Mouse (Mus musculus): Measurements from ENCODE around the gene Tns1. TPM values are rescaled to one million over a fixed set of nuclear protein-coding genes. Genes with fewer than 3 reads are reported as not detected.
A peak's percentile ranks its signal among the peaks of the same experiment; 100 is the strongest.

Gene Tns1
- polyA plus RNA-seq, 1 experiment from 2014 or later = 11.3 TPM

DNA sequence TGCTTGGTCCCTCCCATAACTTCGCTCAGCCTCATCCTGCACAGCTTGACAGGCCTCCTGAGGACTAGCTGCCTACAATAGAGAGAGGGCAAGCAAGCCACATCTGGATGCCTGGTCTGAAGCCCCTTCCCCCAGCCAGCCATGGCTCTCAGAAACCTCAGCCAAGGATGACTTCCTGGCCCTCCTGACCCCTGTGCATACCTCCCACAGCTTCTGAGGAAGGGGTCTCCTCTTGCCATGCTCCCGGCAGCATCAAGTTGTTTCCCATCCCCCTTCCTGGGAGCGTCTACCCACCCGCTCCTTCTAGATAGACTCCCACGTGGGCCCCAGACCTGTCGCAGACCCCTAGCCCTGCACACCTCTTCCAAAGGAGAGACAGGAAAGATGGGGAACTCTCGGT, 33.9 kb downstream of the Tns1 start:
- H3K4me2 ChIP-seq (ENCODE audit: low read depth, low read length) = peak overlapping the region; percentile 14; the same call in 1 of the 2 replicates

DNA sequence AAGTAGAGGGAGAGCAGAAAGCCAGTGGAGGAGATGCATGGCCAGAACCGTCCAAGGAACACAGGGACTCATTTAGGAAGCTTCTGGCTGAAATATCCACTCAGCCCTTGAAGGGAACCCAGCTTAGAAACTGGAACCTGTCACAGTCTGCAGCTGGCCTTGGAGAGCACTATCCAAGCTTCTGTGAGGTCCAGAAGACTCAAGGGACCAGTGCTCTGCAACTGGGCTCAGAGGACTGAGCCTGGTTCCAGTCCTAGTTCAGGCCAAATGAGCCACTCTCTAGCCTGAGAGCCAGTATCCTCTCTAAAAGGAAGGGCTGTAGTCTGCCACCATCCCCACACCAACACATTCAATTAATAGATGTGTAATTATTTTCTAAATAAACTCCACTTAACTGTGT, 35.7 kb downstream of the Tns1 start:
- no peak for ATAC-seq (ENCODE audit: low read depth)
- WGBS = 78% methylated on average over 1 of the region's 1 CpGs
- Histone ChIP-seq H3K9me3 (ENCODE audit: control insufficient read depth, low read length) (no peaks in the 10 kb centered on the region), H3K27ac (ENCODE audit: low read depth, low read length) (no peak overlapping the region), H3K27me3 (ENCODE audit: control insufficient read depth, insufficient read depth, low read length) (no peaks in the 10 kb centered on the region), H3K4me2 (ENCODE audit: low read depth, low read length) (no peak overlapping the region), H3K4me1 (ENCODE audit: control insufficient read depth, insufficient read depth, low read length) (0 out of 2 replicates have a peak, but pooled peaks cover 3% of the 10 kb centered on the region), H3K9ac (replicated peaks; ENCODE audit: low read depth, low read length) (no peak overlapping the region), H3K4me3 (ENCODE audit: low read depth, low read length) (no peak overlapping the region), H3K36me3 (ENCODE audit: control insufficient read depth, insufficient read depth, low read length) (no peaks in the 10 kb centered on the region)

More for the DNA sequence above, 33.9 kb downstream of the Tns1 start:
- H3K4me3 ChIP-seq (ENCODE audit: low read depth, low read length) = no peak overlapping the region; the same call in 1 of the 2 replicates
- no peak overlapping the region for H3K9ac ChIP-seq (replicated peaks; ENCODE audit: low read depth, low read length)
- no peaks in the 10 kb centered on the region for H3K27me3 ChIP-seq (ENCODE audit: control insufficient read depth, insufficient read depth, low read length)
- no peaks in the 10 kb centered on the region for H3K36me3 ChIP-seq (ENCODE audit: control insufficient read depth, insufficient read depth, low read length)
- no peaks in the 10 kb centered on the region for H3K9me3 ChIP-seq (ENCODE audit: control insufficient read depth, low read length)
- WGBS = 68% methylated on average over 7 of the region's 7 CpGs
- H3K4me1 ChIP-seq (ENCODE audit: control insufficient read depth, insufficient read depth, low read length) = peaks cover 7% of the 10 kb centered on the region; the same call in 1 of the 2 replicates
- no peak overlapping the region for H3K27ac ChIP-seq (ENCODE audit: low read depth, low read length)
- no peak for ATAC-seq (ENCODE audit: low read depth)

DNA sequence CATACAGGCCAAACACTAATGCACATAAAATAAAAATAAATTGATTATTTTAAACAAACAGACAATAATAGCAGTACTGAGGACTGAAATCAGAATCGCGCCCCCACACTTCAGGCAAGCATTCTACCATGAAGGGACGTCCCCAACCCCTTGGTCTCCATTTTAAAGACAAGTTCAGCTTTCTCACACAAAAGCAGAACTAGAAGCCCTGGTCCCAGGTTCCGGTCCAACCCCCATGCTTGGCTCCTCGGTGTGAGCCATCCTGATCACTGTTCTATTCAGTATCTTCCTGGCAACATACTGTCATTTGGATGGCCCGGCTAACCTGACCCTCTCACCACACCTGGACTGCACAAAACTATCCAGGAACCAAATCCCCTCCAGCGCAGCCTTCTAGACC, 38.7 kb downstream of the Tns1 start:
- no peak for ATAC-seq (ENCODE audit: low read depth)
- WGBS = 90% methylated on average over 7 of the region's 7 CpGs

DNA sequence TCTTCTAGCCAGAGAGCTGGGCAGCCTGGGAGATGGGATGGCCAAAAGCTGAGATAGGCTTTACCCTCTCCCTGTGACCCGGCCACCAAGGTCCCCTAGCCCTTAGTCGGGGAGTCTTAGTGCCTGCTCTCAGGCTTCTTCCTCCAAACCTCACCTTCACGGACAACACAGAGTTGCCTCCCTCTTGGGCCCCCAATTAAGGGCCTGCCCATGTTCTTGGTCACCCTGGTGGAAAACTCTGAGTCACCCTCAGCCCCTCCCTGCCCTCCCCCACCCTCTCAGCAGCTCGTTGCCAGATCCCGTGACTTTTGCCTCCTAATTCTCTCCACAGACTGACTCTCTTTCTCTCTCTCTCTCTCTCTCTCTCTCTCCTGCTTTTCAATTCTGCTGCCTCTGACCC, 39.5 kb downstream of the Tns1 start:
- H3K4me2 ChIP-seq (ENCODE audit: low read depth, low read length) = no peak overlapping the region
- no peaks in the 10 kb centered on the region for H3K36me3 ChIP-seq (ENCODE audit: control insufficient read depth, insufficient read depth, low read length)
- H3K4me1 ChIP-seq (ENCODE audit: control insufficient read depth, insufficient read depth, low read length) = 0 out of 2 replicates have a peak, but pooled peaks cover 3% of the 10 kb centered on the region
- no peaks in the 10 kb centered on the region for H3K9me3 ChIP-seq (ENCODE audit: control insufficient read depth, low read length)
- H3K27ac ChIP-seq (ENCODE audit: low read depth, low read length) = no peak overlapping the region
- no peaks in the 10 kb centered on the region for H3K27me3 ChIP-seq (ENCODE audit: control insufficient read depth, insufficient read depth, low read length)
- 43% methylated on average over 5 of the region's 5 CpGs for WGBS
- no peak overlapping the region for H3K9ac ChIP-seq (replicated peaks; ENCODE audit: low read depth, low read length)
- H3K4me3 ChIP-seq (ENCODE audit: low read depth, low read length) = no peak overlapping the region
- ATAC-seq (ENCODE audit: low read depth) = no peak

More for the DNA sequence above, 38.7 kb downstream of the Tns1 start:
- Histone ChIP-seq H3K27me3 (ENCODE audit: control insufficient read depth, insufficient read depth, low read length) (no peaks in the 10 kb centered on the region), H3K27ac (ENCODE audit: low read depth, low read length) (no peak overlapping the region), H3K9me3 (ENCODE audit: control insufficient read depth, low read length) (no peaks in the 10 kb centered on the region), H3K4me2 (ENCODE audit: low read depth, low read length) (no peak overlapping the region), H3K4me1 (ENCODE audit: control insufficient read depth, insufficient read depth, low read length) (0 out of 2 replicates have a peak, but pooled peaks cover 3% of the 10 kb centered on the region), H3K4me3 (ENCODE audit: low read depth, low read length) (no peak overlapping the region), H3K36me3 (ENCODE audit: control insufficient read depth, insufficient read depth, low read length) (no peaks in the 10 kb centered on the region), H3K9ac (replicated peaks; ENCODE audit: low read depth, low read length) (no peak overlapping the region)

DNA sequence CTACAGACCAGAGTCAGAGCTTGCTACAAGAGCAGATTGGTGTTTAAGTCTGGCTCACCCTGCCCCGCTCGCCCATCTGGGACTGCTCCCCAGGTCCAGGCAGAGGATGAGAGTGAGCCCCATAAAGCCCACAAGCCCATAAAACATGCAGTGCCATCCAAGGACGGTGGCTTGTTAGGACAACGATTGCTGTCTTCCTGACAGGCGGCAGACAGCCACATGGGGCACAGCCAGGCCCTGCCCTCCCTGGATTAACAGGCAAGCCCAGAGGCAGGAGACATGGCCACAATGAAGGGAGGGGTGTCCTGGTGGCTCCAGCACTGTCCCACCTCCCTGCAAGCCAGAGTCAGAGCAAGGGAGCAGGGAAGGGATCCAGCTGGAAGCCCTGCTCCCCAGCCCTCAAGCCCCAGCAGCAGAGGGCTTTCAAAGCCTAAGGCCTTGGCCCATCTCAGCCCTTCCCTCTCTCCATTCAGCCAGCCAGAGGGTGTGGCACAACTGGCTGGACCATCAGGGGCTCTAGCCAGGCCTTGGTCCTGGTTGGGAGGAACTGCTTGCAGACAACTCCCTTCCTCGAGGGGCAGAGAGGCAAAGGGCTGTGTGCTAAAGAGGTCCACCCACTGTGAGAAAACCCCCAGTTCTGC, 40.1 kb downstream of the Tns1 start:
- H3K36me3 ChIP-seq (ENCODE audit: control insufficient read depth, insufficient read depth, low read length) = no peaks in the 10 kb centered on the region
- no peak for ATAC-seq (ENCODE audit: low read depth)
- no peak overlapping the region for H3K4me3 ChIP-seq (ENCODE audit: low read depth, low read length)
- no peak overlapping the region for H3K27ac ChIP-seq (ENCODE audit: low read depth, low read length)
- no peaks in the 10 kb centered on the region for H3K9me3 ChIP-seq (ENCODE audit: control insufficient read depth, low read length)
- no peaks in the 10 kb centered on the region for H3K27me3 ChIP-seq (ENCODE audit: control insufficient read depth, insufficient read depth, low read length)
- 0 out of 2 replicates have a peak, but pooled peaks cover 3% of the 10 kb centered on the region for H3K4me1 ChIP-seq (ENCODE audit: control insufficient read depth, insufficient read depth, low read length)
- WGBS = 45% methylated on average over 6 of the region's 6 CpGs
- no peak overlapping the region for H3K4me2 ChIP-seq (ENCODE audit: low read depth, low read length)
- no peak overlapping the region for H3K9ac ChIP-seq (replicated peaks; ENCODE audit: low read depth, low read length)

DNA sequence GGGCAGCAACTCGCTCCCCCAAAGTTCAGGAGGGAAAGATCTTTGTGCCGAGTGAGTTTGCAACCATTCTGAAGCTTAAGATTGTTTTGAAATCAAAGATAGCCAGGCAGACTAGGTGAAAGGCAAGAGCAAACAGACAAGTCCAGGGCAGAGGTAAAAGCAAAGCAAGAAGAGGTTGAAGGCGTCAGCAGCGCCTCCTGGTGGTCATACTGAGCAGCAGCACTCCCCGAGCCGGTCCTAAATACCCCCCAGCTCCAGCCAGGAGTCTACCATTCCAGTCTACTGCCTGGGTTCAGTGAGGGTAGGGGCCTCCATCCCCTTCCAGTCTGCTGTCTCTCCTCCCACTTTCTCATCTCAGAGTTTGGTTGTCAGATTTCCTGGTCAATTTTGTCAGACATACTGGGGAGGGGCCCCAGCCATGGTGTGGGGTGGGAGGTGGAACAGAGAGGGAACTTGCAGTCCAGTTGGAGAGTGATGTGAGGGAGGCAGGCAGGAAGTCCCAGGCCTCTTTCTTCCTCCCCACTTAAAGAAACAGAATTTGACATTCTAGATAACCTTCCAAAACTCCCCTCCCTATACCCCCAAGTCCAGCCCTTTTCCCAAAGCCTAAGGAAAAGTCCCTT, 41.3 kb downstream of the Tns1 start:
- 18% methylated on average over 6 of the region's 6 CpGs for WGBS
- ATAC-seq (ENCODE audit: low read depth) = no peak
- H3K36me3 ChIP-seq (ENCODE audit: control insufficient read depth, insufficient read depth, low read length) = no peaks in the 10 kb centered on the region

DNA sequence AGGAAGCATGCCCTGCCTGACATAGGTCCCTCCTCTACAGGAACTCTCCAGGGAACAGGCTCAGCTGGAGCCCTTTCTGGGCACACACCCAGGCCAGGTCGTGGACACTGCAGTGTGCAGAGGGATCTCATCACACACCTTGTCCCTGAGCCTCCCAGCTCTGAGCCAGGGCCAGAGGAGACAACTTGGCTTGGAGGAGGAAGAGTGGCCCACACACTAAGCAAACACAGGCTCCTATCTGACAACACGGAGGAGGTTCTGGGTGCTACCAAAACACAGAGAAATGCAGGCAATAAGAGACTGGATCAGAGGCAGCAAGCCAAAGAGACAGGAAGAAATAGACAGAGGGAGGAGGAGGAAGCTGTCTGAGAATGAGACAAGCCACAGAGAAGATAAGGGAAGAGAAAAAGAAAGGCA, 42.7 kb downstream of the Tns1 start:
- no peak overlapping the region for H3K4me3 ChIP-seq (ENCODE audit: low read depth, low read length)
- 52% methylated on average over 2 of the region's 2 CpGs for WGBS
- no peak overlapping the region for H3K9ac ChIP-seq (replicated peaks; ENCODE audit: low read depth, low read length)
- no peaks in the 10 kb centered on the region for H3K27me3 ChIP-seq (ENCODE audit: control insufficient read depth, insufficient read depth, low read length)
- ATAC-seq (ENCODE audit: low read depth) = no peak
- H3K36me3 ChIP-seq (ENCODE audit: control insufficient read depth, insufficient read depth, low read length) = no peaks in the 10 kb centered on the region
- H3K9me3 ChIP-seq (ENCODE audit: control insufficient read depth, low read length) = no peaks in the 10 kb centered on the region
- H3K27ac ChIP-seq (ENCODE audit: low read depth, low read length) = no peak overlapping the region
- no peak overlapping the region for H3K4me2 ChIP-seq (ENCODE audit: low read depth, low read length)
- H3K4me1 ChIP-seq (ENCODE audit: control insufficient read depth, insufficient read depth, low read length) = 0 out of 2 replicates have a peak, but pooled peaks cover 3% of the 10 kb centered on the region

More for the DNA sequence above, 41.3 kb downstream of the Tns1 start:
- no peak overlapping the region for H3K4me2 ChIP-seq (ENCODE audit: low read depth, low read length)
- H3K27me3 ChIP-seq (ENCODE audit: control insufficient read depth, insufficient read depth, low read length) = no peaks in the 10 kb centered on the region
- H3K4me3 ChIP-seq (ENCODE audit: low read depth, low read length) = no peak overlapping the region
- H3K4me1 ChIP-seq (ENCODE audit: control insufficient read depth, insufficient read depth, low read length) = 0 out of 2 replicates have a peak, but pooled peaks cover 3% of the 10 kb centered on the region
- no peaks in the 10 kb centered on the region for H3K9me3 ChIP-seq (ENCODE audit: control insufficient read depth, low read length)
- H3K27ac ChIP-seq (ENCODE audit: low read depth, low read length) = no peak overlapping the region
- no peak overlapping the region for H3K9ac ChIP-seq (replicated peaks; ENCODE audit: low read depth, low read length)

DNA sequence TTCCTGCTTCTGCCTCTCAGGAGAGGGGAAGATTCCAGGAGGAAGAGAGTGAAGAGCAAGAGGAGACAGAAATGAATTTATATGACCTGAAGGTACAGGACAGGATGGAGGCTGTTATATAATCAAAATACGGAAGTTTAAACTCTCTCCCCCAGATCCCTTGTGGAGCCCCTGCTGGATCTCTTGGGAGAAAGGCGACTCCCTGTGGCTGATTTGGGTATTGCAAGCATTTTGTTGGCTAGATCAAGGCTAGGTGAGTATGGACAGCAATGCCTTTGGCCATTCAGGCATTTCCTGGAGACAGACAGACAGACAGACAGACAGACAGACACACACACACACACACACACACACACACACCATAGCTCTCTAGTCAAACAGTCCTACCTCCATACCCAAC, 46.9 kb downstream of the Tns1 start:
- Histone ChIP-seq H3K27ac (ENCODE audit: low read depth, low read length) (no peak overlapping the region), H3K36me3 (ENCODE audit: control insufficient read depth, insufficient read depth, low read length) (no peaks in the 10 kb centered on the region), H3K9ac (replicated peaks; ENCODE audit: low read depth, low read length) (no peak overlapping the region), H3K27me3 (ENCODE audit: control insufficient read depth, insufficient read depth, low read length) (no peaks in the 10 kb centered on the region), H3K4me1 (ENCODE audit: control insufficient read depth, insufficient read depth, low read length) (no peaks in the 10 kb centered on the region), H3K4me3 (ENCODE audit: low read depth, low read length) (no peak overlapping the region), H3K9me3 (ENCODE audit: control insufficient read depth, low read length) (no peaks in the 10 kb centered on the region), H3K4me2 (ENCODE audit: low read depth, low read length) (no peak overlapping the region)
- no peak for ATAC-seq (ENCODE audit: low read depth)
- WGBS = 24% methylated on average over 2 of the region's 2 CpGs

DNA sequence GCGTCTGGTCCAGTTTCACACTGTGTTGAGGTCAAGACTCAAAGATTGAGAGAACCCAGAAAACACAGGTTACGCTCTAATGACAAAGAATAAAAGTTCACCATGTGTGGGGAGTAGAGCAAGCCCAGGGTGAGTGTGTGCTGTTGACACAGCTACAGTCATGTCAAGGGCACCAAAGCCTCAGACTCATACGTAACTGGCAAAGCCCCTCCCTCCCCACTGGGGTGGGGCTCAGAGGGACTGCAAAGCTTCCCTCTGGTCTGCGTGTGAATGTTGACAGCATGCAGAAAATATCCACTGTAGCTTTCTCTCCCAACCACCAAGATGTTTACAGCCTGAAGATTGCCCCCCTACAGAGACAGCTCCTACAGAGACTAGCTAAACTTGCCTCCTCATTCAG, 48.0 kb downstream of the Tns1 start:
- Histone ChIP-seq H3K9ac (replicated peaks; ENCODE audit: low read depth, low read length) (no peak overlapping the region), H3K9me3 (ENCODE audit: control insufficient read depth, low read length) (no peaks in the 10 kb centered on the region), H3K36me3 (ENCODE audit: control insufficient read depth, insufficient read depth, low read length) (no peaks in the 10 kb centered on the region), H3K4me3 (ENCODE audit: low read depth, low read length) (no peak overlapping the region), H3K27me3 (ENCODE audit: control insufficient read depth, insufficient read depth, low read length) (no peaks in the 10 kb centered on the region), H3K27ac (ENCODE audit: low read depth, low read length) (no peak overlapping the region), H3K4me2 (ENCODE audit: low read depth, low read length) (no peak overlapping the region), H3K4me1 (ENCODE audit: control insufficient read depth, insufficient read depth, low read length) (no peaks in the 10 kb centered on the region)
- ATAC-seq (ENCODE audit: low read depth) = no peak
- WGBS = 86% methylated on average over 4 of the region's 4 CpGs
